Mouse (Mus musculus) left cerebral cortex, postnatal 14 days (tissue): ENCODE measurements around the gene Klrb1c. TPM values are rescaled to one million over a fixed set of nuclear protein-coding genes. Genes with fewer than 3 reads are reported as not detected.
"Not testable (repeated sequence)": the region's sequence is repeated elsewhere in the genome, so short reads cannot be mapped to it uniquely, and the experiment has no call there.

Experiments
- DNase-seq, 2 experiments: peaks; one replicate each; pipeline ENCODE4 v3.0.0; 2021 to 2022; ENCODE audit warnings: low spot score in 2 of 2, mixed read lengths in 1 of 2
- intact Hi-C: fragments of 180-260 bp; cut with DNase I; formaldehyde crosslinking; loops from one replicate; pipeline ENCODE4 v1.15.1; 2025
- long read RNA-seq, 2 experiments: library from polyadenylated mRNA; stranded (forward); transcript quantifications; one replicate each; pipeline ENCODE4 v2.0.0; 2021
- total RNA-seq, 2 experiments: library from RNA; stranded (reverse); gene quantifications; 2 replicates each; pipeline ENCODE4 v1.2.3; 2021

Klrb1c gene
- total RNA-seq, result not detected
- long read RNA-seq, experiment 1, result 0 reads
- long read RNA-seq, experiment 2, partial matches to known transcripts, result 0 of 1 reads
- long read RNA-seq, experiment 2, other reads (novel, unspliced or antisense), result 1 of 1 reads

DNA sequence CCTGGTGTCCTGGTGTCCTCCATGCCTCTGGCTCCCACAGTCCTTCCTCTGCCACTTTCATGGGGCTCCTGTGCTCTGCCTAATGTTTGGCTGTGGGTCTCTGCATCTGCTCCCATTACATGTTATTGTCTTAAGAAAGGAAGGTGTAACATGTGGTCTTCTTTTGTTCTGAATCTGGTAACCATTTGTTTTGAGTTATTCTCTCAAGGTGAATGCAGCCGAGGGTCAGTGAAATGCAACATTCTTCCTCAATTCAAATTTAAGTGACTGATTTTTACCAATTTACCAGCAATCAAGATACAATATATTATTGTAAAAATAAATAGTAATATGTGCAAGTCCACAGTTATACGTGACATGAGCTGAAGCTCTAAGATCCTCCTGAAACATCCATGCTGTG is at the start of gene Klrb1c:
TSS of gene Klrb1c (minus strand) at position 101 of the 400 bp plus-strand sequence.
- intact Hi-C loops, result no loop called here
- no peak for DNase-seq

DNA sequence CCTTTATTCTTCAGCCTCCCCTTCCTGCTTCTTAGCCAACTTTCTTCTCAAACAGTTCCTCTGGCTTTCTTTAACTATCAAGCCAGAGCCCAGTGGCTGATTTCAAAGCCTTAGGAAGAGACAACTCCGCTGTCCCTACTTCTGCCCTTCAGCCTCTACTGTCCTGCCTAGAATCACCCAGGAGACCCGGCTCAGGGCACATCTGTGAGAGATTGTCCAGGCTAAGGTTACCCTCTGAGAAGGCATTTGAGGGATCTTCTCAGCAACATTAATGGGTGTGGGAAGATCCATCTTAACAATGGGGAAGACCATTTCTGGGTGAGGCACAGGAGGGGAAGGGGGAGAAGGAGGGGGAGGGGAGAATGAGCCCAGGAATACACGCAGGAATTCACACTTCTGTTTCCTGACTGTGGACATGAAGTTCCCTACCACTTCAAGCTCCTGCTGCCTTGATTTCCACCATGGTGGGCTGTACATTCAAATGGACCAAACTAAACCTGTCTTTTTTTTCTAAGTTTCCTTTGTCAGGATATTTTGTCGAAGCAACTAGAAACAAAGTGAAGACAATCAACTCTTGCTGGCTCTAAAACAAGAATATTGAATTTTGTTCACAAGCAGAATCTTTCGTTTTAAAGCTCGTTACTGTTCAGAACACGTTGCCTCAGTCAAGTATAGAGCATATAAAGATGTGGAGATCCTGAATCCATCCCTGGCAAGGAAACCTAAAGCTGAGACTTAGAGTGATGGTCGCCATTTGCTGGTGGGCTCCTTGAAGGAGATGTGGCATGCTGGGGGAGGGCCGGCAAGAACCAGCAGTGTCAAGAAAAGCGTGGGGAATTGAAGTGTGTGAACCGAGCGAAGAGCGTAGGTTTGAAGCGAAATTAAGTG is 48.7 kb upstream of the Klrb1c start:
- intact Hi-C loops, result loop anchor here (2.0 kb wide), 1 partner anchor 35 kb away; no protein-coding TSS in a partner anchor
- no peak for DNase-seq

DNA sequence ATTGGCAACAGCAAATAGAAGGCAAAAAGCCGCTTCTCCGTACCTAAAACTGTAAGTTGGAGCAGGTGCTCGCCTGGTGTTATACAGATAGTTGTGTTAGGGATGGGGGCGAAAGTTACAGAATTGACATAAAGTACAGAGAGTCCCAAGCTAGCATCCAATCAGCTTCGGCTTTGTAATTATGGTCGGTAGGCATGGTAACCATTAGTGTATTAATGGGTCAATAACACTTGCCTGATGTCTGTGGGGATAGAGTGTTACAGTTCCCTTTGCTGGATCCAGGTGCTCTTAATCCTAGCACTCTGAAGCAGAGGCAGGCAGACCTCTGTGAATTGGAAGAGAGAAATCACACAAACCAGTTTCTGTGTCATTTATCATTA is 47.9 kb upstream of the Klrb1c start:
- intact Hi-C loops, result no loop called here
- no peak for DNase-seq

DNA sequence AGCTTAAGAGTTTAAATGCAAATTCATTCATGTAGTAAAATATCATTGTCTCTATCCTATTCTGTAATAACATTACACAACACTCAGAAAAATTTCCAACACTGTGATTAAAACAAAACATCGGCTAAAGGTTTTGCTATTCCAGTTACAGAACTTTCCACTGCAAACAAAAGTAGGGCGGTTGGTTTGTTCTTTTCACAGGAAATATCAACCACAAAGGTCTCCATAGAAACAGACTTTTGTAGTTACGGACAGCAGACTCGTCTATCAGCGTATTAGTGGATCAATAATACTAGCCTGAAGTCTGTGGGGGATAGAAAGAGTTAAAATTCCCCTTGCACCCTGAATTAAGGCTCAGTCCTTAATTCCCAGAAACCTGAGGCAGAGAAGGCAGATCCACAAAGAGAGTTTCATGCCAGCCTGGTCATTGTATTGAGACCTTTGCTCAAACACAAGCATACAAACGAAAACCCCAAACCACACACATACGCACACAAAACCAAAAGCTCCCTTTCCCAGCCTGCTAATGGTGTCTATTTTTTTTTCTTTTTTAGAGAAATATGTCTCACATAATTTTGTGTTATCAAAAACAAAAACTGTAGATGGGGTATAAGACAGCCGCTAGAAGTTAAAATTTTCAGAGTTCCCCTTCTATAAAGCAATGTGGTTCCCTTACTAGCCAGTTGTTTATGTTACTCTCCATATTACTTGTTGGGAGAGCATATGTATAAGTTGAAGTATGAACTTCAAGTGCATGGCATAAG is 47.4 kb upstream of the Klrb1c start:
- intact Hi-C loops, result no loop called here

DNA sequence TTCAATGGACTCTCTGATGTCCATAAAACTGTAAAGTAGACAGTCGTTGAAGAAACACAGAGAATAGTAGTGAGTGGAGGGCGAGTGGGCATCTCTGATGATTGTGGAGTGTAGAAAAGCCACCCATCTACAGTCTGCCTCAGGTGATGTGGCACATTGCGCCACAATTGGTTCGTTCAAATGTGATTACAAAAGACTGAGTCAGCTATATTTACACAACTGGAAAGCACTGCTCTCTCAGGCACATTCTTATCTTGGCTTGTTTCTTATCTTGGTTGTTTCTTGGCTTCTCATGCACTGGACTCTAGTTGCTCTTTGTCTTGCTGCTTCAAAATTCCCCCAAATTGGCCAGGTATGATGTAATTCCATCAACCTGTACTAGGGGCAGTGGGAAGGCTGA is 46.6 kb upstream of the Klrb1c start:
- DNase-seq, result no peak
- intact Hi-C loops, result no loop called here

More for the DNA sequence above, 47.4 kb upstream of the Klrb1c start:
- DNase-seq, result no peak

DNA sequence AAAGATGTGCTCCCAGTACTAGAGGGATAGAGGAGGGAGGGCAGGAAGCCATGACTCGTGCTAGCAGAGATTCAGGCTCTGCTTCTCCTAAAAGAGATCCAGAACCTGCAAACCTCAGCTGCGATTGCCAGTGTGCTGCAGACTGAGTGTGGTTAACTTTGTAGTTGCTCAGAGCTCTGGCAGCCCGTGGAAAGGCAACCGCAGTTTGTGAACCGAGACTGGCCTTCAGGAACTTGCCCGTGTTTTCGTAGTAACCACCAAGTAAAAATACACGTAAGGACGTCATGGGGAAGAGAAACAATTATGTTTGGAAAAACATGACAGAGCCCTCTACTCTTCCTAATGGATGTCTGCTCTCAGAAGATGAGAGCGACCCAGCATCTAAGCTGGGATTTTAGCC is 44.0 kb upstream of the Klrb1c start:
- DNase-seq, result no peak
- intact Hi-C loops, result no loop called here

DNA sequence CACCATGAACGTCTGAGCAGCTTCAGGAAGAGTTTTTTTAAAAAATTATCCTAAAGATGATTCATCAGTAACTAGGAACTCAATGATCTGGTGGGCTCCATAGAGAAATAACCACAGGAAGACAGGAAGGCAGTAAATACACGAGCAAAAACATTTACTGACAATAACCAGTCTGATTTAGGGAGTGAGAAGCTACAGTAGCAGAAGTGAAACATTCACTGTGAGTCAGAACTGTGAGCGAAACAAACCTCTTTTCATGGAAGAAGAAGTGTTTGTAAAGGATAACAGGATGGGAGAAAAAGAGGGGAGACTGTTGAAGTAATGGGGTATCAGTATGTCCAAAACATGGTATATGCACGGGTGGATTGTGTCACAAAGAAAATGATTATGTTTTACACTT is 40.8 kb upstream of the Klrb1c start:
- intact Hi-C loops, result no loop called here
- no peak for DNase-seq

DNA sequence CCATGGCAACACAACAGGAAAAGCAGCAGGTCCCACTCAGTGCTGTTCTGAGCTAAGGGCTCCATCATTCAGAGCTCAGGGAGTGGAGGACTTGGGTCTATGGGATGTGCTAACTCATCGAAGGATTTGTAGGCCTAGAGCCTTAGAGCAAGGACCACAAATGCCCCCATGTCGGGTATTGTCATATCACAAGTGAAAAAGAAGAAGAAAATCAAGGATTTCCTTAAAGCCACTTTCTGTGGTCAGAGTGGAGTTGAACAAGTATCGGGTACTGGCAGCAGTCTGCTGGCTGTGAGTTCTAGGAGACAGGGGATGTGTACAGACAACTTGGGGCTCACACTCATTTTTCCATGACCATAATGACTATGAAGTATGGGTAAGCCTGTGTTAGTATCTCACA is 37.8 kb upstream of the Klrb1c start:
- intact Hi-C loops, result no loop called here
- DNase-seq, result no peak

DNA sequence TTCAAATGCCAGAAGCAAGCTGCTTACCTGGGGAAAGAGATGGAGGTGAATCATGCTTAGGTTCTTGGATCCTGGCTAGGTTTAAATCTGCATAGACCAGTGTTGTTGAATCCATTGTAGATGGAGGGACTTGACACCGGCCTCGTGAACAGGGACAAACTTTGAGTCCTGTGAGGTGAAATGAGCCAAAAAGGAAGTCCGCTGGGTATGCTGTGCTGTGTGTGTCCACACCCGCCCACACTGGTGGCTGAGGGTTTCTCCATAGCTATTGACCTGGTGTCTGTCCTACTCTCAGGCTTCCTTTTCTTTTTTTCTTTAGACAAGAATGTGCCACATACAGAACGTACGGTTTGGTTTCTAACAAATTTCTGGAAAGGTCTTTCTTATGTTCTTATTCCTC is 37.1 kb upstream of the Klrb1c start, which contains the start of the genes Gm44511 and Klrb1b:
TSS of gene Gm44511 (minus strand) at position 184 of the 400 bp plus-strand sequence.
TSS of gene Klrb1b (minus strand) at position 200 of the 400 bp plus-strand sequence.
- DNase-seq, result no peak
- intact Hi-C loops, result no loop called here

DNA sequence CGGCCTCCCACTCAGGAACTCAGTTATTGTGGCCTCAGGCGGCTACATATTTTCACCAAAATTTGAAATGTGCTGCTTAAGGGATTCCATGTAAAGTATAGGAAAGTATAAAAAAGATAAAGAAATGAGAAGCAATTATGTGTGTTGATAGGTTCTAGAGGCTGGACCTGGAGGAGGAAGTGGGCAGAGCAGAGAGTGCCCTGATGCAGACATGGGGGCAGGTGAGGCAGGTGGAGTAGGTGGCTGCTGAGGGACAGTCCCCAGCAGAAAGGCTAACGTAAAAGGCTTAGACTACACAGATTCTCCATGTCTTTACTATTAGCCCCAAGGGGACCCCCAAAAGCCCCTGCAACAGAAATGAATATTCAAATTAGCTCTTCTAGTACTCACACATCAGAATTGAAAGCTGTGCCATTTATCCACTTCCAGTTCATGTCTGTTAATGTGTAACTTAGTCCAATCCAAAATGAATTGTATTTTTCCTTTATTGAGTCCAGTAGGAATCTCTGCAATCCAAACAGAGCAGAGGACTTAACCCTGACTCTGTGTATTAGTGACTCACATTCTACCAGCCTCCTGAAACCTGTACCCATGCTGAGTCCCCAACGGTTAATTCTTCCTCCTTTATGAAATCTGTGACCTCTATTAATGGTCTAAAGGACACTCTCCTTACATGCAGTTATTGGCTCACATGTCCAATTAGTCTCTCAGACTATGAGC is 29.2 kb upstream of the Klrb1c start:
- intact Hi-C loops, result no loop called here
- DNase-seq, result no peak

DNA sequence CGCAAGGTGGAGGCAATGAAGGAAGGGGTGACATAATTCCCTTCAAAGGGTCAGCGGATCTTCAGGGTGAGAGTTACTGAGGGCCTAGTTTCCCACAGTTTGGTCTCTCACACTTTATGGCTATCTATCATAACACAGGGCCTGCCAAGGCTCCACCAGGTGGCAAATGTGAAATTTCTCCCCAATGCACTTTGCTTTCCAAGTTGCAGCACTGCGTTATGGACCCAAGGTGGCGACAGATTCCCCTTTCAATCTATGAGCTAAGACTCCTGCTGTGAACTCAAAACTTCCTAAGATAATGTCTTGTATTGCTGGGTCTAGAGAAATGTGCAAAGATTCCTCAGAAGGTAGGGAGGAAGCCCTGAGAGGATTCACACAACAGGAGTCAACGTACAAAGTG is 19.5 kb upstream of the Klrb1c start:
- intact Hi-C loops, result no loop called here
- DNase-seq, result peak; percentile 27 to 48

DNA sequence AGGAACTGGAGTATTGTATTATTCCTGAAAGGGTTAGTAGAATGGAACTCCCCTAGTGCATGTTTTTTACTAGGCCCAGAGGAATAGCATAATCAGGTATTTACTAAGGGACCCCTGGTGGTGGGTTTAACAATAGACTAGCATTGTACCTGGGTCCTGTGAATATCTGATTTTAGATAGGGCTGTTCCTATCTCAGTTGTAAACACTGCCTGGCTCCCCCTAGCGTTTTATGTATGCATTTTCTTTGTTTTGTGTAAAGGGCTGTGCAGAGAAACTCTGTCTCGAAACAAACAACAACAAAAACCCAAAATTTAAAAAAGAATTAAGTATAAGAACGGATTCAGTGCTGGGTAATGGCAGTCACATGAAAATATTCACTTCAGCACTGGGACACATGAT is 18.0 kb upstream of the Klrb1c start:
- DNase-seq, result no peak
- intact Hi-C loops, result no loop called here

DNA sequence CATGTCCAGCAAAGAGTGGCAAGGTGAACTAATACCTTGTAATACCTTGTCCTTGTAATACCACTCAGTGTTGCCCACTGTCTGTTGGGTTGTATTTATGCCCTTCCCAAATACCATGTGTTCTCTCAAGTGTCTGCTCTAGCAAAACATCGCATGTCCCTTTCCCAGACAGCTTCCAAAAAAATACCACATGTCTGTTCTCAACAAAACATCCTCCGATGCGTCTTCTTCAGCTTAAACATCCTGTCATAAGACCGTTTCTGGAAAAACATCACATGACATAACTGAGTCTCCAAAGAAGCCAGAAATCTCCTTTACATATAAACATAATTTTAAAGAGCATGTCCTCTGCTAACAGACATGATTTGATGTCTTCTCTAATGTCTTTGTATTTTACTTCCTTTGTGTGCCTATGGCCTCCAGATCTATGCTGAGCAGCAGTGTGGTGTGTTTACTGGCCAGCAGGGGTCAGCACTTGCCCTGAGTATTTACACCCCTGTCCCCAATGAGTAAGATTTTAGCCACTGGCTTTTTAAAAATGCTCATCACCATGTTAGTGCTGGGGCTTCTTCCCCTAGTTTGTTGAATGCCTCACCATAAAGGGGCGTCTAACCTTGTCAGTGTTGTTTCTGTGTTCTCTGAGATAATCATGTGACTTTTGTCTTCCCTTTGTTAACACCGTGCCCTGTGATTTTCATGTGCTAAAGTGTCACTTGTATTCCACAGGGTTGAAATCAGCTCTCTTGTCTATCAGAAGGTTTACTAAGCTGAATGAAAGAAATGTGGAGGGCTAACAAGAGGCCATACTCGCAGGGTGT is 16.0 kb upstream of the Klrb1c start:
- intact Hi-C loops, result not testable (repeated sequence)
- DNase-seq, result peak; percentile 56 to 67

DNA sequence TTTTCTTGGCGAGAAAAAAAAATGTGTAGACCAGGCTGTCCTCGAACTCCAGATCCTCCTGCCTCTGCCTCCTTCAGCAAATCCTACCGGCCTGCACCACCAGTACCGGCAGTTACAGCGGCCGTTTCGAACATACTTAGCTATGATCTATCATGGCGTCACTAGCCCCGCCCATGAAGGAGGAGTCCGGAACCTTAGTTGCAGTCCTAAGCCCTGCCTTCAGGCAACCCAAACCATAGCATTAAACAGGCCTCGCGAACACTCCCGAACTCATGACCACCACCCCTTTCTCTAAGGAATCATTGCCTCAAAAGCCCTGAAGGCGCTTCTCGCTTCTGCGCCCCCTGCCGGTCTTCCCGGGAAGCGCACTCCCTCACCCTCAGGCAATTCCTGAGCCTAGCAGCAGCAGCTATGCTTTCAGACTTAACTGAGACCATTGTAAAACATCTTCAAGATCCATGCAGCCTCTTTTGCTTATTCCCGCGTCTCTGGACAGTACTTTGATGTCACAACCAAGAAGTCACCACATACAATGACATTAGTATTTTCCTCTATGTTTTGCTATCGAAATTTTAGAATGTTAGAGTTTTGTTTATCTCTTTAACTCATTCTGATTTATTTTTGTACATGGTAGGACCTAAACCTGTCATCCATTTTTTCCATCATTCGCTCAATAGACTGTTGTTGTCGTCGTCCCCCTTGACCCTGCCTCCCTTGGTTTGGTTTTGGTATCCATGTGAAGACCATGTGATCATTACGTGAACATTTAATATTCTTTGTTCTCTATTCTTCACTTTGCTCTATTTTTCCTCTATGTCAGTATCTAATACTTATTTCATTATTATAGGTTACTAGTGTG is 14.2 kb upstream of the Klrb1c start:
- intact Hi-C loops, result loop anchor here (1.0 to 2.0 kb wide), 2 partner anchors 36 to 39 kb away; no protein-coding TSS in a partner anchor

DNA sequence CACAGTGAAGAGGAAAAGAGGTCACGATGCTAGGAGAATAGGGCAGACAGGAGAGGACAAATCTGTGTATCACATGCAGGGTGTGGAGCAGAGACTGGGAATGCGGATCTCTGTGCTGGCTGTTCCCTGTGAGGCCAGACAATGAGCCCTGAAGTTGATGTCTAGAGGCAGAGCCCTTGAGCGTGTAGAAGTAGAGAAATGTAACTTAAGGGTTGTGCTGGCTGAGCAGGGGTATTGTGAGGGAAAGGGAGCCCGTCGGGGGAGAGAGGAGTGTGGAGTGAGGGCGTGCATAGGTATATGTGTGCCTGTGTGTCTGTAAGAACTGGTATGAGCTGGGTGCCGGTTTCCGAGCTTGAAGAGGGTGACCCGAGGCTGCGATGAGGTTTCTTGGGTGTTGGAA is 13.5 kb upstream of the Klrb1c start:
- DNase-seq, result no peak

More for the DNA sequence above, 14.2 kb upstream of the Klrb1c start:
- DNase-seq, result peak; percentile 97 to 99

DNA sequence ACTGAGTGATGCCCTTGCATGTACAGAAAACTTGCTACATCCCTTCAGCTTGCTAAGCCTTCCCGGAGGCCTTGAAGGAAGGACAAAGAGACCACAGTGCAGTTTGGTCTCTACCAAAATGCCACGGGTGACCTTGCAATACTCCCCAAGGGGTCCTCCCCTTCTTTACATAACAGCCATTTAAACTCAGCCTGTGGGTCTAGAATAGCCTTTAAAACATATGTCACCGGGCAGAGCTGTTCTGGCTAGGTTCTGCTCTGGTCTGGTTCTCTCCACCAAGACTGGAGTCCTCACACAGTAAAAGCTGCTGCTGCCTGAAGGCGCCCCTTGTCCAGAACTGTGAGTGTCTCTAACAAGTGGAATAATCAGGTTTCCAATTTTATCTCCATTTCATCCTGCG is 11.7 kb upstream of the Klrb1c start:
- DNase-seq, result peak in 1 of 2 experiments; percentile 9

More for the DNA sequence above, 13.5 kb upstream of the Klrb1c start:
- intact Hi-C loops, result loop anchor here (1.0 to 2.0 kb wide), 2 partner anchors 36 to 38 kb away; no protein-coding TSS in a partner anchor

DNA sequence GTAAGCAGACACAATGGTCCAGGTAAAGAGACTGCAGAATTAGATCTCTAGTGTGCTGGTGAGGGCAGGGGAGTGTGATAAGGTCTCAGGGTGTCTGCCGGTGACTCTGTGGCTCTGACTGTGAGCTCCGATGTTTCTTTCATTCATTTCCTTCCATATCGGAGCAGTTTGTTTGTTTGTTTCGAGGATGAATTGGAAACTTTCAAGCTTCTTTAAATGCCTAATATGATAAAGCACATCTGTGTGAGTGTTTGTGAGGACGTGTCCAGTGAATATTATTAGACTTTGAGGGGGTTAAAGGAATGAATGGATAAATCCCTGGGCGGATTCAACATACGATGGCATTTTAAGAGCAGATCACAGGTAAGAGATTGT is 10.9 kb upstream of the Klrb1c start:
- intact Hi-C loops, result no loop called here
- no peak for DNase-seq

More for the DNA sequence above, 11.7 kb upstream of the Klrb1c start:
- intact Hi-C loops, result not testable (repeated sequence)
